Mouse (Mus musculus): Measurements from ENCODE around the gene Szrd1.

Gene Szrd1

GRCm38 (mm10) chr4:141139116-141139970 is at the start of gene Szrd1:
Gene Szrd1, minus strand, starts transcription at chr4:141139775.
- DNase-seq (ENCODE audit: low spot score) = peak; percentile 99

- DNase-seq (ENCODE audit: low spot score) = no peak
Measured at GRCm38 (mm10) chr4:141186923-141187836, 47.6 kb upstream of the Szrd1 start.

GRCm38 (mm10) chr4:141184426-141184825 is 44.9 kb upstream of the Szrd1 start:
- no peak for DNase-seq (ENCODE audit: low spot score)

- DNase-seq (ENCODE audit: low spot score) = no peak
Measured at GRCm38 (mm10) chr4:141183932-141184331, 44.4 kb upstream of the Szrd1 start.

- no peak for DNase-seq (ENCODE audit: low spot score)
Measured at GRCm38 (mm10) chr4:141181981-141182380, 42.4 kb upstream of the Szrd1 start.

GRCm38 (mm10) chr4:141180831-141181230 is 41.3 kb upstream of the Szrd1 start:
- no peak for DNase-seq (ENCODE audit: low spot score)

GRCm38 (mm10) chr4:141178500-141178899 is 38.9 kb upstream of the Szrd1 start:
- DNase-seq (ENCODE audit: low spot score) = peak; percentile 17

GRCm38 (mm10) chr4:141176328-141176838 is 36.8 kb upstream of the Szrd1 start:
- DNase-seq (ENCODE audit: low spot score) = no peak

- DNase-seq (ENCODE audit: low spot score) = no peak
Measured at GRCm38 (mm10) chr4:141175783-141176182, 36.2 kb upstream of the Szrd1 start.

- DNase-seq (ENCODE audit: low spot score) = no peak
Measured at GRCm38 (mm10) chr4:141172121-141172520, 32.5 kb upstream of the Szrd1 start.

- DNase-seq (ENCODE audit: low spot score) = no peak
Measured at GRCm38 (mm10) chr4:141167156-141167555, 27.6 kb upstream of the Szrd1 start.

GRCm38 (mm10) chr4:141165744-141166292 is 26.2 kb upstream of the Szrd1 start:
- DNase-seq (ENCODE audit: low spot score) = no peak

GRCm38 (mm10) chr4:141163729-141164128 is 24.2 kb upstream of the Szrd1 start:
- DNase-seq (ENCODE audit: low spot score) = no peak

- no peak for DNase-seq (ENCODE audit: low spot score)
Measured at GRCm38 (mm10) chr4:141161699-141162208, 22.2 kb upstream of the Szrd1 start.

- no peak for DNase-seq (ENCODE audit: low spot score)
Measured at GRCm38 (mm10) chr4:141160193-141160592, 20.6 kb upstream of the Szrd1 start.

GRCm38 (mm10) chr4:141159666-141160065 is 20.1 kb upstream of the Szrd1 start:
- DNase-seq (ENCODE audit: low spot score) = no peak

- DNase-seq (ENCODE audit: low spot score) = no peak
Measured at GRCm38 (mm10) chr4:141159093-141159492, 19.5 kb upstream of the Szrd1 start.

GRCm38 (mm10) chr4:141158609-141159008 is 19.0 kb upstream of the Szrd1 start:
- DNase-seq (ENCODE audit: low spot score) = no peak

- DNase-seq (ENCODE audit: low spot score) = no peak
Measured at GRCm38 (mm10) chr4:141157485-141157884, 17.9 kb upstream of the Szrd1 start.

- no peak for DNase-seq (ENCODE audit: low spot score)
Measured at GRCm38 (mm10) chr4:141149116-141149515, 9.5 kb upstream of the Szrd1 start.

GRCm38 (mm10) chr4:141148009-141148801 is 8.6 kb upstream of the Szrd1 start:
- no peak for DNase-seq (ENCODE audit: low spot score)

Measured in lung, postnatal 25 days (tissue).